Mouse (Mus musculus): ENCODE data around the gene Ddx41. TPM values are rescaled to one million over a fixed set of nuclear protein-coding genes. Genes with fewer than 3 reads are reported as not detected.
A peak's percentile ranks its signal among the peaks of the same experiment; 100 is the strongest.

Ddx41 gene
- polyA plus RNA-seq, 1 experiment from 2014 or later: 80.1 TPM

DNA sequence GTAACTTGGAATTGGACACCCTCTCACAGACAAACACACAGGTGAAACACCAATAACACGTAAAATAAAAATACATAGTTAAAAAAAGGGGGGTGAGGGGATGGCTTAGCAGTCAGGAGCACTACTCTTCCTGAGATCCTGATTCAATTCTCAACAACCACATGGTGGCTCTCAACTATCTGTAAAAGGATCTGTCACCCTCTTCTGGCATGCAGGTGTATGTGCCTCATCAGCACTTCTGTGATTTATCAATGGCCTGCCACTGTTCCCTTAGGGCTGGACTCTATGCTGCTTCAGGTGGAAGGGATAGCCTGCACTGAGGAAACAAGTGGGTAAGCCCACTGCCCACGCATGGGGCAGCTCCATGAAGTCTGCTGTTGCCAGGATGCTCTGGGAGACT, 4.5 kb upstream of the Ddx41 start:
- Histone ChIP-seq H3K9me3 (no peaks in the 10 kb centered on the region), H3K4me3 (replicated peaks) (no peak overlapping the region), H3K36me3 (peaks cover 86% of the 10 kb centered on the region), H3K27ac (no peak overlapping the region), H3K27me3 (no peaks in the 10 kb centered on the region), H3K4me1 (replicated peaks) (no peaks in the 10 kb centered on the region), H3K9ac (replicated peaks) (no peak overlapping the region), H3K4me2 (no peak overlapping the region)
- ATAC-seq (ENCODE audit: insufficient number of reproducible peaks, insufficient read depth, low FRiP score, low TSS enrichment, low read depth): no peak
- 86% methylated on average over 2 of the region's 2 CpGs for WGBS

DNA sequence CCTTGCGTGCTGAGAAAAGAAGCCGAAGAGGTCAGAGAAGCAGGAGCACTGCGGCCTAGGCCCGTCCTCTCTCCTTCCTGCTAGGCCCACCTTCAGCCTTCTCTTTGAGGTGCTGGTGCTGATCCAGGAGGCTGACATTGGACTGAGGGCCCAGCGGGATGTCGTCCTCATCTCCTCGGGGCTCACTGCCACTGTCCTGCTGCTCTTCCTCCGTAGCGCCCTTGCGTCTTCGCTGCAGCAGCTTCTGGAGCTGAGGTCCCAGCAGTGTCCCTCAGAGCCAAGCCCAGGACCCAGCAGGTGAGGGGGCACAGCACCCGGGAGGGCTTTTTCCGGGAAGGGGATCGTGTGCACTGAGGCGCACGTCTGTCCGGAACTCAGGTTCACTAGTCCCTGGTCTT, 663 bp downstream of the Ddx41 start:
- WGBS: 16% methylated on average over 17 of the region's 17 CpGs
- 0 out of 2 replicates have a peak overlapping the region, but pooled peaks have one; percentile 50 for H3K27ac ChIP-seq
- peak overlapping the region; percentile 74 for H3K4me3 ChIP-seq (replicated peaks)
- H3K9me3 ChIP-seq: no peaks in the 10 kb centered on the region
- H3K4me1 ChIP-seq (replicated peaks): peaks cover 9% of the 10 kb centered on the region
- no peaks in the 10 kb centered on the region for H3K27me3 ChIP-seq
- ATAC-seq (ENCODE audit: insufficient number of reproducible peaks, insufficient read depth, low FRiP score, low TSS enrichment, low read depth): no peak
- peak overlapping the region; percentile 82 for H3K9ac ChIP-seq (replicated peaks)
- peaks cover 77% of the 10 kb centered on the region for H3K36me3 ChIP-seq
- peak overlapping the region; percentile 98 for H3K4me2 ChIP-seq

GRCm38 (mm10) chr13:55535191-55535590, 1.3 kb downstream of the Ddx41 start:
- Histone ChIP-seq H3K27ac (no peak overlapping the region), H3K9me3 (no peaks in the 10 kb centered on the region), H3K4me1 (replicated peaks) (peaks cover 9% of the 10 kb centered on the region), H3K4me2 (peak overlapping the region; percentile 98), H3K36me3 (peaks cover 77% of the 10 kb centered on the region), H3K27me3 (no peaks in the 10 kb centered on the region), H3K9ac (replicated peaks) (no peak overlapping the region), H3K4me3 (replicated peaks) (peak overlapping the region; percentile 74)
- ATAC-seq (ENCODE audit: insufficient number of reproducible peaks, insufficient read depth, low FRiP score, low TSS enrichment, low read depth): no peak
- WGBS: 90% methylated on average over 15 of the region's 15 CpGs

- Histone ChIP-seq H3K9me3 (no peaks in the 10 kb centered on the region), H3K27me3 (no peaks in the 10 kb centered on the region), H3K4me2 (no peak within 1 kb of the TSS), H3K36me3 (peaks cover 53% of the 10 kb centered on the region), H3K4me3 (replicated peaks) (no peak within 1 kb of the TSS), H3K9ac (replicated peaks) (0 out of 2 replicates have a peak within 1 kb of the TSS, but pooled peaks have one; percentile 37), H3K27ac (no peak within 1 kb of the TSS), H3K4me1 (replicated peaks) (no peaks in the 10 kb centered on the region)
- no peak for ATAC-seq (ENCODE audit: insufficient number of reproducible peaks, insufficient read depth, low FRiP score, low TSS enrichment, low read depth)
- 83% methylated on average over 8 of the region's 8 CpGs for WGBS
These were observed 7.1 kb downstream of the Ddx41 start, which contains the start of gene Dok3 for GRCm38 (mm10) chr13:55529198-55529915. Dok3 (minus strand) TSS chr13:55529296.

GRCm38 (mm10) chr13:55527834-55528772, 8.4 kb downstream of the Ddx41 start:
- ATAC-seq (ENCODE audit: insufficient number of reproducible peaks, insufficient read depth, low FRiP score, low TSS enrichment, low read depth): no peak
- Histone ChIP-seq H3K4me2 (no peak overlapping the region), H3K9me3 (no peaks in the 10 kb centered on the region), H3K4me3 (replicated peaks) (no peak overlapping the region), H3K27ac (no peak overlapping the region), H3K27me3 (no peaks in the 10 kb centered on the region), H3K9ac (replicated peaks) (0 out of 2 replicates have a peak overlapping the region, but pooled peaks have one; percentile 37), H3K4me1 (replicated peaks) (no peaks in the 10 kb centered on the region), H3K36me3 (peaks cover 44% of the 10 kb centered on the region)
- 79% methylated on average over 18 of the region's 18 CpGs for WGBS

DNA sequence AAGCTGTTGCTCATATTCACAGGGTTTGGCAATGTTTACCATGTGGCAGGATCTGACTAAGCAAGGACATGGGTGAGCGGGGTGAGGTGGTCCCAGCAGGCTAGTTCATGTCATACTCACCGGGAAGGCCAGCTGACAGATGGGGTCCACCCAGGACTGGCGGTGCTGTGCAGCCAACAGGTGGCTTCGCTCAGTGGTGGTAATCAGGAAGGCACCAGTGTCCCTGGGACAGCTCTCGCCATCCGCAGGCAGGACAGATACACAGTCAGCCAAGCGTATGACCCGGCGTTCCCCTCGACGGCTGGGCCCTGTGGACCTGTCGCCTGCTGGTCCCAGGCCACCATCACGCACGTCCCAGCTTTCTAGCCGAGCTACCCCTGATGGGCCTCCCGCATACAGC, 9.2 kb downstream of the Ddx41 start:
- no peak for ATAC-seq (ENCODE audit: insufficient number of reproducible peaks, insufficient read depth, low FRiP score, low TSS enrichment, low read depth)

DNA sequence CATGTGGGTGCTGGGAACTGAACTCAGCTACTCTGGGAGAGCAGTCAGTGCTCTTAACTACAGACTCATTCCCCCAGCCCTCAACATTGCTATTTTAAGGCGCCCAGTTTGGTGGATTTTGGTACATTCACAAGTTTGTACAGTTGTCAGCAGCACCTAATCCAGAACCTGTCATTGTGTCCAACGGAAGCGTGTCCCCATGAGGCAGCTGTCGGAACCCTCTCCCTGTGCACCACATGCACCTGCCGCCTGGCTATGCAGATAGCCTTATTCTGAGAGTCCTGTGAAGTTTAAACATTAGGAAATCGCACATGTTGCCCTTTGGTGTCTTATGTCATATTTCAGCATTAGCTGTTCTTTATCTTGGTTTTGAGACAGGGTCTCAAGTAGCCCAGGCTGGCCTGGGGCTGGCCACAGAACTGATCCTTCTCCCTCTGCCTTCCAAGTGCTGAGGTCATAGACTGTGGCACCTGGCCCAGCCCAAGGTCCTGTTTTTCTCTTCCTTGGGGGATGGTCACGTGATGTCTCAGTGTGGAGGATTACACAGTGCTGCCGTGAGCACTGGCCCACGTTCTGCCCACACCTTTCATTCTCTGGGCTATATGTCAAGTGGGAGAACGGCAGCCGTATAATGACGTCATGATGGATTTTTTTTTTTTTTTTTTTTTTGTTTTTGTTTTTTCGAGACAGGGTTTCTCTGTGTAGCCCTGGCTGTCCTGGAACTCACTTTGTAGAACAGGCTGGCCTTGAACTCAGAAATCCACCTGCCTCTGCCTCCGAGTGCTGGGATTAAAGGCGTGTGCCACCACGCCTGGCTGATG, 10.5 kb downstream of the Ddx41 start:
- no peak for ATAC-seq (ENCODE audit: insufficient number of reproducible peaks, insufficient read depth, low FRiP score, low TSS enrichment, low read depth)
- Histone ChIP-seq H3K4me3 (replicated peaks) (no peak overlapping the region), H3K27ac (no peak overlapping the region), H3K9ac (replicated peaks) (no peak overlapping the region), H3K4me1 (replicated peaks) (no peaks in the 10 kb centered on the region), H3K27me3 (no peaks in the 10 kb centered on the region), H3K36me3 (peaks cover 24% of the 10 kb centered on the region), H3K9me3 (no peaks in the 10 kb centered on the region), H3K4me2 (no peak overlapping the region)
- WGBS: 80% methylated on average over 16 of the region's 16 CpGs

More for the DNA sequence above, 9.2 kb downstream of the Ddx41 start:
- no peak overlapping the region for H3K27ac ChIP-seq
- H3K9me3 ChIP-seq: no peaks in the 10 kb centered on the region
- 0 out of 2 replicates have a peak overlapping the region, but pooled peaks have one; percentile 12 for H3K9ac ChIP-seq (replicated peaks)
- no peak overlapping the region for H3K4me3 ChIP-seq (replicated peaks)
- H3K36me3 ChIP-seq: peaks cover 36% of the 10 kb centered on the region
- no peaks in the 10 kb centered on the region for H3K27me3 ChIP-seq
- WGBS: 90% methylated on average over 16 of the region's 16 CpGs
- H3K4me2 ChIP-seq: no peak overlapping the region
- no peaks in the 10 kb centered on the region for H3K4me1 ChIP-seq (replicated peaks)

DNA sequence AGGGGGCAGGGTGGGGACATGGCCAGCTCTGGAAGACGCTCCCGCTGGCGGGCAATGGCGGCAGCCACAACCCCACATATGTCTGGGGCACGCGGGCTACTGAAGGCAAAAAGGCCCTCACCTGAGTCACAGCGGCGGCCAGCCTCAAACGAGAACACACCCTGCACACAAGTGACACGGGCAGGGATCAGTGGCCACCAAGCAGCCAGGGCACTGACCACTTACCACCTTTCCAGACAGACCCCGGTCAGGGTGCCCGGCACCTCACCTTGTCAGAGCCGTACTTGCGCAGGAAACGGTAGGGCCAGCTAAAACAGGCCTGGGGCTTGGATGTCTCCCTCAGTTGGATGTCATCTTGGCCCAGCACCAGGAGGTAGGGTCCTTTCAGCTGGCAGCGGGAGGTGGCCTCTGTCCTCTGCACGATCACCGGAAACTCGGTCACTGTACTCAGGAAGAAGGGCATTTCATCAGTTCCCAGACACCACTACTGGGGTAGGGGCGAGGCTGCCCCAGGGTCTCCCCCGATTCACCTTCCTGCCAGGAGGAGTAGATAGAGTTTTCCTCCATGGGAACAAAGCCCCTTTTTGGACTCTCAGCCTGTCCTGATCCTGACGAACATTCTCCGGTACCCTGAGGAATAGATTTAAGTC, 12.4 kb downstream of the Ddx41 start:
- Histone ChIP-seq H3K27ac (no peak overlapping the region), H3K4me3 (replicated peaks) (no peak overlapping the region), H3K9me3 (peaks cover 6% of the 10 kb centered on the region; the same call in 1 of the 2 replicates), H3K4me2 (no peak overlapping the region), H3K9ac (replicated peaks) (no peak overlapping the region), H3K36me3 (peaks cover 5% of the 10 kb centered on the region), H3K4me1 (replicated peaks) (no peaks in the 10 kb centered on the region), H3K27me3 (no peaks in the 10 kb centered on the region)
- WGBS: 93% methylated on average over 23 of the region's 23 CpGs
- no peak for ATAC-seq (ENCODE audit: insufficient number of reproducible peaks, insufficient read depth, low FRiP score, low TSS enrichment, low read depth)

DNA sequence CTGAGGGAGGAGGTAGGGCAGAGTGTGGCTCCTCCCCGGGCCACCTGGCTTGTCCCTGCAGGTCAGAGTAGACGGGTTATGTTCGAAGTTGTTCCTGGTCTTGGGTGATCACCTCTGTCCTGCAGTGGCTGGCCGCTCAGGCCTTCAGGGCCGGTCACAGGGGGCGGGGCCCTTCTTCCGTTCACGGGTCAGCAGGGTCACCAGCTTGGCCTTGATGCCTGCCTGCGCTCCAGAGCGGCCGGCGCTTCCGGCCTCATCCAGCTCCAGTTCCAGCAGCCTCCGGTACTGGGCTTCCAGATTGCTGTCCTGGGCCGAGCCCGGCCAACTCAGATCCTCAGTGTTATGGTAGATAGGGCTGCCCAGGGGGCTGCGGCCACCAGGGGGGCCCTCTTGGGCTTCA, 13.2 kb downstream of the Ddx41 start:
- Histone ChIP-seq H3K9me3 (peaks cover 6% of the 10 kb centered on the region; the same call in 1 of the 2 replicates), H3K36me3 (peaks cover 3% of the 10 kb centered on the region; the same call in 1 of the 2 replicates), H3K4me2 (no peak overlapping the region), H3K27ac (no peak overlapping the region), H3K9ac (replicated peaks) (no peak overlapping the region; the same call in 1 of the 2 replicates), H3K4me3 (replicated peaks) (no peak overlapping the region; the same call in 1 of the 2 replicates), H3K4me1 (replicated peaks) (no peaks in the 10 kb centered on the region), H3K27me3 (no peaks in the 10 kb centered on the region)
- no peak for ATAC-seq (ENCODE audit: insufficient number of reproducible peaks, insufficient read depth, low FRiP score, low TSS enrichment, low read depth)
- WGBS: 46% methylated on average over 17 of the region's 17 CpGs

DNA sequence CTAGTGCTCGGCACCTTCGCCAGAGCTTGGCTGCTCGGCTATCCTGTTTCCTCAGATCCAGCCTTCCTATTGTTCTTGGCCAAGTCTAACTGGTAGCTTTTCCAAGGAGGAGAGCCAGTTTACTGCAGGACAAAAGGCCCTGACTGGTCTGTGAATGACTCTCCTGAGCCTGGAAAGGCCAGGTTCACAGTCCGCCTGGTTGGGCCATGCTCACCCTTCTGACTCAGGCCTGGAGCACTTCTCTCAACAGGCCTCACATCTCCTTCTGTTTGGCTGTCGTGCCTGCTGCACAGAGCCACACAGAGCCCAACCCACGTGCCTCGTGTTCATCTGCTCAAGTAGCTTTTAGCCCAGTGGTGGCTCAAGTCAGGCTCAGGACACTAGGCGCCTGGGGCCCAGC, 13.7 kb downstream of the Ddx41 start:
- ATAC-seq (ENCODE audit: insufficient number of reproducible peaks, insufficient read depth, low FRiP score, low TSS enrichment, low read depth): no peak
- H3K4me2 ChIP-seq: no peak overlapping the region
- H3K4me1 ChIP-seq (replicated peaks): no peaks in the 10 kb centered on the region
- no peak overlapping the region for H3K4me3 ChIP-seq (replicated peaks)
- H3K27me3 ChIP-seq: no peaks in the 10 kb centered on the region
- WGBS: 69% methylated on average over 8 of the region's 8 CpGs
- 0 out of 2 replicates have a peak overlapping the region, but pooled peaks have one; percentile 32 for H3K27ac ChIP-seq
- H3K9ac ChIP-seq (replicated peaks): no peak overlapping the region
- H3K36me3 ChIP-seq: peaks cover 3% of the 10 kb centered on the region; the same call in 1 of the 2 replicates
- H3K9me3 ChIP-seq: peaks cover 6% of the 10 kb centered on the region; the same call in 1 of the 2 replicates

Data from limb, embryonic 12.5 days (tissue).